Mouse (Mus musculus) cerebellum, adult 18-20 months (tissue): ENCODE results near the gene Sec61a1.

Source experiments
- DNase-seq, 2 experiments: peaks; one replicate each; pipeline ENCODE4 v3.0.0; 2021

The Sec61a1 gene

DNA sequence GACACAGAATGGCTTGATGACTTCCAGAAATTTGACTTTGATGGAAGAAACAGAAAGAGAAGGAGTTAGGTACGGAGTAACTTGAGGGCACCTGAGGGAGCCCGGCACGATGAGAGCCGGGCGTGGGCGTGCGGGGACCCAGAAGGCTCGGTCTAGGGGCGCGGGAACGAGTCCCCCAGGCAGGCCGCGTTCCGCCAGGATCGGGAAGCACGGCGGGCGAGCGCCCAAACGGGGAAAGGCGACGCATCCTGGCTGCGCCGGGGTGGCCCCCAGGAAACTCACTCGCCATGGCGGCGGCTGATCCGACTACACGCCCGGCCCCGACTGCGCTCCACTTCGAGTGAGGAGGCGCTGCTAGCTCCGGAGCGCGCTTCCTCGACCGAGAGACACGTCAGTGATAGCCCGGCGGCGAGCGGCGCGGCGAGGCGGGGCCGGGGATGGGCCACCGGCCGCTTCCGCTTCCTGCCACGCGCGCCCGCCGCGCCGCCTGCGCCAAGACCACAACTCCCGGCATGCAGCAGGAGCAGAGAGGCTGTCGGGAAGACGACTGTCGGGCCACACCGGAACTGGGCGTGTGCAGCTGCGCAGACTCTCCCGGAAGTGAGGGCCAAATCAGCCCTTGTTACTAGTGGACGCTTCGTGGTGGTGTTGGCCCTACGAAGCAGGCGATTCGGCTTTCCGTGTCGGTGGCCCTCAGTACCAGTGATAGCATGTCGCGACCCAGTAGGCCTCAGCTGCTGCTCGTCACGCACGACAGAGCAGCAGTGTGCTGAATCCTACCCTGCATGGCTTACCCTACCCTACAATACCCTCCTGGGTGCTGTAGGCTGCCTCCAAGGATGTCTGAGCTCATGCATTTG, at the start of gene Sec61a1:
Gene Sec61a1 (minus strand): TSS at position 502 of the 860 bp plus-strand sequence.
- DNase-seq: peak; percentile 96 to 98

DNA sequence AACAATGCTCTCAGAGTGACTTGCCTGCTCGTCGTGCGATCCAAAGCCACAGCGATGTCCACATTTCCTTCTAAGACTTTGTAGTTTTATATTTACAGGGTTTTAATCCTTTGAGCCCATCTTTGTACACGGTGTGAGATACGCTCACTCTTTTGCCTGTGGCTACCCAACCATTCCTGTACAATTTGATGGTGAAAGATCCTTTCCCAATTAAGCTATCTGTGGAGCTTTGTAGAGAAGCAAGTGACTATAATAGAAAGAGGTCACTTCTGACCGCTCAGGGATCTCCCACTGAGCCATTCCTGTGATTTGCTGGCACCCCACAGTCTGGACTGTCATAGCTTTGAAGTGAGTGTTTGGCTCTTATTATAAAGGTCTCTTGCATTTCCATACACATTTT, 48.0 kb upstream of the Sec61a1 start:
- no peak for DNase-seq

DNA sequence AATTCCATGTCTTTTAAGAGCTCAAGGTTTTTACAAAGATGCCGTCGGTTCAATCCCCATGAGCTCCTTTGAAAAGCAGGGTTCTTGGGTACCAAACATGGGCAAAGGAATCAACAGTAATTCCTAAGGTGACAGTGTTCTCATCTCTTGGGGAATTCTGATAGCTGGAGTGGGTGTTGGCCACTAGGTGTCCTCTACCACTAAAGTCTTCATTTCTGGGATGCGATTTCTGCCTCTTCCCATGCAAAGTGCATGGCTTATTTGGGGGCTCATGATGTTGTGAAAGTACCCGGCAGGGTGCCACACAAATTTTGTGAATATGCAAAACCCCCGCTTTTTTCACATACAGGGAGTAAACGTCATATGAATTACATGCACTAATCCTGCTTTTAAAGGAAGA, 46.3 kb upstream of the Sec61a1 start:
- peak; percentile 50 to 56 for DNase-seq

- no peak for DNase-seq
Observed at GRCm38 (mm10) chr6:88560156-88560555, 41.5 kb upstream of the Sec61a1 start.

DNA sequence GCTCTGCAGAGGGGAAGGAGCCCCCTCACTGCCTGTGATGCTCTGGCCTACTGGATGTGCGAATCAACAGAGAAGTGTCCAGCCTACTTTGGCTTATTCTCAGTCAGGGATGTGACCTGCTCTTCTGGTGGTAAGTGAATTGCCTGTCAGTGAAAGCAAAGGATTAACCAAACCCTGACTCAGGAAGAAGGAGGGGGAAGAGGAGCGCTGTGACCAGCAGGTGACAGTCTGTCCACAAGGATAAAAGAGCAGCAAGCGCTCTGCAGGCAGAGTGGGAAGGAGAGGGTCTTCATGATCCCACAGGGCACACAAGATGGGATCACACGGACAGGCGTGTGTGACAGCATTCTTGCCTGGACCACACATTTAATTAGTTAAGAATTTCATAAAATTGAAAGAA, 41.0 kb upstream of the Sec61a1 start:
- DNase-seq: peak; percentile 53 to 57

- peak; percentile 73 to 85 for DNase-seq
Observed at GRCm38 (mm10) chr6:88558076-88558475, 39.4 kb upstream of the Sec61a1 start.

DNA sequence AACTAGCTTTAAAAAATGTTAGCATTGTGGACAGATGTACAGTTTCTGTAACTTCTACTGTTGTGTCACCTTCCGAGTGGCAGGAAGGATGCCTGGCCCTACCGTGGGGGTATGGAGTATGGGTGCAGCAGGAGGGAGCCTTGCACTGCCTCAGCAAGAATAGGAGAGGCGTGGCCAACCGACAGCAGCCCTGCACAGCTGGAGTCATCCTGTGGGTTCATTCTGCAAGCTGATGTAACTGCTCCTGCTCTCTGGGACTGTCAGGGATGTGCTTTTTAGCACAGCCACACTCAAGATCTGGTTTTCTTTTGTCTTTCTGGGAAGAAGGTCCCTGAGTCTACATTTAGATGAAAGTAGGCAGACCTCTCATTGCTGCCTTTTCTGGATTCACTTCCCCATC, 38.8 kb upstream of the Sec61a1 start:
- no peak for DNase-seq

- DNase-seq: no peak
Observed at GRCm38 (mm10) chr6:88549916-88550315, 31.2 kb upstream of the Sec61a1 start.

GRCm38 (mm10) chr6:88549137-88549814, 30.6 kb upstream of the Sec61a1 start:
- peak; percentile 66 to 77 for DNase-seq

DNA sequence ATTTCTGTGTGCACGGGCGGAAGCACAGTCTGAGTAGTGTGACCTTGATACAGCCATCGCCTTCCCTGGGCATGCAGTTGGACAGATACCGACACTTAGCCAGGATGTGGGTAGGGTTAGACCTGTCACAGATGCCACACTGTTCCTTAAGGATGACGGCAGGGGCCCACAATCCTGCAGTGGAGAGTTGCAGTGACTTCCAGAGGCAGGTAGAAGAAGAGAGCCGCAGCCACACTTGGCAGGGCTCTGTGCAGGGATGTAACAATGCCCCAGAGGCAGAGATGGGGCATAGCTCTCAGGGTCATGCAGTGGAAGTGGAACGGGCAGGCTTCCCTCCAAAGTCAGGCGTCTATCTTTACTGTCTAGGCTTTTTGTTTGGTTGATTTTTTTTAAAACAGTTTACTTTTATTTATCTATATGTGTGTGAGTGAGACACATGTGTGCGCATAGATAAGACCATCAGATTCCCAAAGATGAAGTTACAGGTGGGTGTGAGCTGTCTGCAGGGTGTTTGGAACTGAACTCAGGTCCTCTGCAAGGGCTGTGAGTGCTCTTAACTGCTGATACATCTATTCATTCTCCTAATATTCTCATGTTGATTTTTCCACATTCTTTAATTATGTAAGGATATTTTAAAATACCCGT, 29.8 kb upstream of the Sec61a1 start:
- DNase-seq: no peak

GRCm38 (mm10) chr6:88545397-88545790, 26.7 kb upstream of the Sec61a1 start:
- DNase-seq: no peak

GRCm38 (mm10) chr6:88544644-88545396, 26.1 kb upstream of the Sec61a1 start:
- no peak for DNase-seq

DNA sequence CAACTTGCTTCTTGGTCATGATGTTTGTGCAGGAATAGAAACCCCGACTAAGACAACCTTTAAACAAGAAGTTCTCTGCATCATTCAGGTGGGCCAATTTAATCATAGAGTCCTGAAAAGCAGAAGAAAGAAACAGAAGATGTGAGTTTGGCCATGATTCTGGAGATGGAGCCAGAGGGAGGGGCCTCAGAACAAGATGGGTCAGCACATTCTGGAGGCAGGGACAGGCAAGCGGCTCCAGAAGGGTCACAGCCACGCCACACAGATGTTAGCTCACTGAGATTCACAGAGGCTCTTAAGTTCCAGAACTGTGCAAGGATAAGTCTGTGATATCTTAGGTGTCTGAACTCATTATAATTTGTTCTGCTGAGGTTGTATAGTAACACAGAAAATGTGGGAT, 25.5 kb upstream of the Sec61a1 start:
- no peak for DNase-seq

DNA sequence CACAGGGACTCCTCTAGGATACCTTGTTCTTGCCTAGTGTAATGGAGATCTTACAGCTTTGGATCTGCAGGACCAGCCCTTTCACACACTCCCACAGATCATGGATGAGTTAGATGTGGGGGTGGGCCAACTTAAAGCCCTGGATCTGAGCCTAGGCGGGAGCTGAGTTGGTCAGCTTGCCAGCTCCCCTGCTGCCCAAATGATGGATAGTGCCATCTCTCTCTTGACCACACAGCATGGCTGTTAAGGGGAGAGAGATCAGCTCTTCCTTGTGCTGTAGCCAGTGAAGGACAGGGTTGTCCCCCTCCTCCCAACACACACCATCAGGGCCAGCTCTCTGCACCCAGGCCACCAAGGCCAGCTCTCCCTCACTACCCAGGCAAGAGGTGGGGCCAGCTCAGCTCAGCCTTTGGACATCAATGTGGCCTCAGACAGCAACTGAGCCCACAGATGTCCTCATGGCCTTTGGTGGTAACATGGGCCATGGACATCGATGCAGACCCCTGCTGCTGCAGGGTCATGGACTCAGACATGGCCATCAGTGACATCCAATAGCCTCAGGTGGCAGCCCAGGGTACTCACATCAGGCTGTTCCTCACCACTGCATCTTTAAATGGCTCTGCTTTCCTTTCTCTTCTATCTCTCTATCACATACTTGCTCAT, 21.5 kb upstream of the Sec61a1 start:
- DNase-seq: no peak

- DNase-seq: no peak
Observed at GRCm38 (mm10) chr6:88530306-88530705, 11.6 kb upstream of the Sec61a1 start.

- no peak for DNase-seq
Observed at GRCm38 (mm10) chr6:88524056-88524455, 5.4 kb upstream of the Sec61a1 start.

GRCm38 (mm10) chr6:88523451-88523850, 4.7 kb upstream of the Sec61a1 start:
- DNase-seq: no peak

DNA sequence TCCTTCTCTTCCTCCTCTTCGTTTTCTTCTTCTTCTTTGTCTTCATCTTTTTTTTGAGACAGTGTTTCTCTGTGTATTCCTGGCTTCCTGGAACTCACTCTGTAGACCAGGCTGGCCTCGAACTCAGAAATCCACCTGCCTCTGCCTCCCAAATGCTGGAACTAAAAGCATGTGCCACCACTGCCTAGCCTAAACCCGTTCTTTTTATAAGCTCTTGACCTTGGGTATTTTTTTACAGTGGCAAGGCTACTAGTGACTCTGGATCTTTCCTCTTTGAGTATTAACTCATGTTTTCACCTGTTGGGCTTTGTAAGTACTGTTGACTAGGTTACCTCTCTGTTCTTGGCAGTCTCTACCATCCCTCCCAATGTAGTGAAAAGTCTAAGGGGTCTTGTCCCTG, 4.3 kb upstream of the Sec61a1 start:
- no peak for DNase-seq

DNA sequence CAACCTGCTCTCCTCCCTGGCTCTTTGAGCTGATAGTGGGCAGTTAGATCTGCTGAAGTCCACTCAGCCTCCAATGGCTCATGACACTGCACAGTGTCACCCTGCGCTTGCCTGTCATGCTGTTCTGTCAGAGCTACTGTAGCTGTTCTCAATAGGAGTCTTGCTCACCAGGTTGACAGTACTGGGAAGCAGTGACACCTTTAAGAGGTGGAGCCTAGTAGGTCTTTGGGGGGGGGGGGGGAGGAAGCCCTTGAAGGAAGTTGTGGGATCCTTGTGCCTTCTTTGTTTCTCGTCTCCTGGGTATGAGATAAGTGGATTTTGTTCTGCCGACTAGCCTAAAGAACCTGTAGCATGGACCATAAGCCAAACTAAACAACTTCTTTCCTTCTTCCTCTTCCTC, 3.9 kb upstream of the Sec61a1 start:
- no peak for DNase-seq

GRCm38 (mm10) chr6:88521821-88522220, 3.1 kb upstream of the Sec61a1 start:
- DNase-seq: no peak

DNA sequence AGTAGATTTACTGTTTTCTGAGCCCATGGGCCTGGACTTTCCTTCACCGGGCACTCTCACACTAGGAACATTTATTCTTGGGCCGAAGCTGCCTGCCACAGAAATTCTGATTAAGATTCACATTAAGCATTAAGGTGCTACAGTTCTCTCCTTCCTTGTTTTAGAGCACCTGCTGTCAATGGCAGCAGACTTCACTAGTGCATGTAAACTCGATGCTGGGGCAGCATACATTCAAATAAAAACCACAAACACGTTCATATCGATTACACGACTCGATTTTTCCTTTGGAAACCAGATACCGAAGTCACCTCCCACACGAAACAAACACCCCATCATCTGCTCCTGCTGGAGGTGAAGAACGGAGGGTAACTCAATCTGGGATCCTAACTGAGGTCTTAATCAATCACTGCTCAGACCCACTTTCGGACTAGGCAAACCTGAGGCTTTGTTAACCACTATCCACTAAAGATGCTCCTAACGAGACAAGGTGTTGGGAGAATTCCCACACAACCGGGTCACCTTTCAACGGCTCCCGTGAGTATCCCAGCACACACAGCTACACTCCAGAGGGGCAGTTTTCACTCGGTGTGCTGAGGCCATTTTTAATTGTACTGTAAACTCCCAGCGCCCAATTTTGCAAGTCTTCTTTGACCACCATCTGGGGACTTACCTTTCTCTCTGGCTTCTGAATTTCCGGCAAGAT, 853 bp downstream of the Sec61a1 start:
- no peak for DNase-seq

DNA sequence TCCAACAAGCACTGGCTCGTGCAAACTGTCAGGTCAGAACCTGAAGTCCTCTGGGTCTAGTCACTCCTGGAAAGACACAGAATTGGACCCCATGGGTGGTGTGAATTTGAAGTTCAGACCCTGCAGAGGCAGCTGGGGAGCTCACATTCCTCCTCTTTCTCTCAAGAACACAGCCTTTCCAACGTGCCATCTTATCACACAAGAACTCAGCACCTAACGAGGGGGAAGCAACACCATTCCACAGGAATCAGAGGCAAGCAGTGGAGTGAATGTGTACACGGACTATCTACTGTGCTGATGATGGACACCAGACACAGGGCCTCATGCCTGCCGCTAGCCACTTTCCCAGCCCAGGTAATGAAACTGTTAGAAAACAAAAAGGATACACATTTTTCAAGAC, 2.0 kb downstream of the Sec61a1 start:
- DNase-seq: no peak
